Mouse (Mus musculus) heart, postnatal 10 days (tissue): ENCODE results near the gene Gba. TPM values are rescaled to one million over a fixed set of nuclear protein-coding genes. Genes with fewer than 3 reads are reported as not detected.
A peak's percentile ranks its signal among the peaks of the same experiment; 100 is the strongest.

ENCODE experiments used
- DNase-seq, 2 experiments: peaks; one replicate each; pipeline ENCODE4 v3.0.0; 2021
- intact Hi-C: fragments of 180-260 bp; cut with DNase I; formaldehyde crosslinking; loops from one replicate; pipeline ENCODE4 v1.15.1; 2025
- total RNA-seq, 2 experiments: library from RNA; stranded (reverse); gene quantifications; 2 replicates each; pipeline ENCODE4 v1.2.3; 2021

Gene Gba
- total RNA-seq, 2 experiments from 2014 or later: 24.2 to 24.7 TPM

GRCm38 (mm10) chr3:89181749-89182500 lies 20.8 kb upstream of the Gba start:
- no peak for DNase-seq
- intact Hi-C loops: no loop called here

GRCm38 (mm10) chr3:89182531-89183057 lies 20.1 kb upstream of the Gba start:
- DNase-seq: no peak
- intact Hi-C loops: no loop called here

GRCm38 (mm10) chr3:89183058-89183958 lies 19.4 kb upstream of the Gba start, which contains the start of gene Fam189b:
Fam189b (plus strand) TSS chr3:89183143.
- DNase-seq: peak; percentile 86 to 90
- intact Hi-C loops: no loop called here

GRCm38 (mm10) chr3:89183959-89184315 lies 18.8 kb upstream of the Gba start:
- no peak for DNase-seq
- intact Hi-C loops: no loop called here

GRCm38 (mm10) chr3:89187197-89187596 lies 15.5 kb upstream of the Gba start:
- no peak for DNase-seq
- intact Hi-C loops: no loop called here

- intact Hi-C loops: no loop called here
- no peak for DNase-seq
Measured at GRCm38 (mm10) chr3:89187690-89188477, 14.8 kb upstream of the Gba start.

- intact Hi-C loops: no loop called here
- DNase-seq: no peak
Measured at GRCm38 (mm10) chr3:89188478-89188875, 14.3 kb upstream of the Gba start.

GRCm38 (mm10) chr3:89190436-89190835 lies 12.3 kb upstream of the Gba start:
- no peak for DNase-seq
- intact Hi-C loops: no loop called here

- DNase-seq: no peak
- intact Hi-C loops: no loop called here
Measured at GRCm38 (mm10) chr3:89193351-89193750, 9.4 kb upstream of the Gba start.

- intact Hi-C loops: no loop called here
- peak in 1 of 2 experiments; percentile 26 for DNase-seq
Measured at GRCm38 (mm10) chr3:89193853-89194252, 8.9 kb upstream of the Gba start.

- DNase-seq: peak; percentile 89 to 90
- intact Hi-C loops: loop anchor here (1.0 kb wide), 1 partner anchor 20 kb away; no protein-coding TSS in a partner anchor
Measured at GRCm38 (mm10) chr3:89195979-89196877, 6.5 kb upstream of the Gba start.

- intact Hi-C loops: no loop called here
- no peak for DNase-seq
Measured at GRCm38 (mm10) chr3:89199839-89200238, 2.9 kb upstream of the Gba start.

- intact Hi-C loops: no loop called here
- no peak for DNase-seq
Measured at GRCm38 (mm10) chr3:89203142-89203514, 400 bp downstream of the Gba start.

- DNase-seq: no peak
- intact Hi-C loops: no loop called here
Measured at GRCm38 (mm10) chr3:89206079-89206478, 3.4 kb downstream of the Gba start.

GRCm38 (mm10) chr3:89206695-89207094 lies 4.0 kb downstream of the Gba start:
- intact Hi-C loops: no loop called here
- DNase-seq: no peak

- no peak for DNase-seq
- intact Hi-C loops: no loop called here
Measured at GRCm38 (mm10) chr3:89208075-89208657, 5.4 kb downstream of the Gba start.

GRCm38 (mm10) chr3:89208736-89209135 lies 6.0 kb downstream of the Gba start:
- intact Hi-C loops: no loop called here
- no peak for DNase-seq

- DNase-seq: no peak
- intact Hi-C loops: no loop called here
Measured at GRCm38 (mm10) chr3:89209731-89210130, 7.0 kb downstream of the Gba start.

GRCm38 (mm10) chr3:89210162-89210561 lies 7.4 kb downstream of the Gba start:
- DNase-seq: no peak
- intact Hi-C loops: no loop called here
